Comparison of ENCODE assay signal across 9 mouse cellular contexts in genomic region chr13:5603905-5604596, GRCm38 (mm10).
A peak's percentile ranks its signal among the peaks of the same experiment; 100 is the strongest.
DNase-seq lines count a peak whose midpoint lies in the region; ATAC-seq and TF ChIP-seq lines count a peak whose summit lies in the region.
"Had no signal": no experiment of that assay in that cellular context is flagged by ENCODE, and none has a peak within 500 bp of the region (broad histone marks: within the 10 kb centered on the region; RNA-seq: fewer than 3 reads in every experiment).

No protein-coding gene starts in this region.

- no peaks in the 10 kb centered on the region for H3K79me2 ChIP-seq in liver, adult 2 months (ENCODE audit: control insufficient read depth, insufficient read depth, low read length)
- H3K79me2 ChIP-seq in macrophage (ENCODE audit: inconsistent target): no peaks in the 10 kb centered on the region

- H3K27me3 ChIP-seq in liver, adult 2 months (ENCODE audit: control insufficient read depth, insufficient read depth, low read length): no peaks in the 10 kb centered on the region
- no peaks in the 10 kb centered on the region for H3K27me3 ChIP-seq in liver, embryonic 12.5 days (replicated peaks)
- H3K27me3 ChIP-seq in heart, embryonic 16.5 days (ENCODE audit: control insufficient read depth, insufficient read depth, low read length): no peaks in the 10 kb centered on the region
- no peaks in the 10 kb centered on the region for H3K27me3 ChIP-seq in forebrain, embryonic 11.5 days (ENCODE audit: control insufficient read depth, insufficient read depth, low read length)
- H3K27me3 ChIP-seq: limb, embryonic 12.5 days had no signal

- no peaks in the 10 kb centered on the region for H3K36me3 ChIP-seq in liver, adult 2 months (ENCODE audit: control insufficient read depth, insufficient read depth, low read length)
- no peaks in the 10 kb centered on the region for H3K36me3 ChIP-seq in liver, embryonic 12.5 days
- no peaks in the 10 kb centered on the region for H3K36me3 ChIP-seq in heart, embryonic 16.5 days (ENCODE audit: control insufficient read depth, insufficient read depth)
- no peaks in the 10 kb centered on the region for H3K36me3 ChIP-seq in macrophage (ENCODE audit: inconsistent target)
- H3K36me3 ChIP-seq in forebrain, embryonic 11.5 days (ENCODE audit: control insufficient read depth, insufficient read depth, low read length): no peaks in the 10 kb centered on the region
- H3K36me3 ChIP-seq: limb, embryonic 12.5 days had no signal

- no peak overlapping the region for H3K4me3 ChIP-seq in liver, adult 2 months (ENCODE audit: insufficient read depth, low read depth, low read length)
- H3K4me3 ChIP-seq in liver, embryonic 12.5 days: no peak overlapping the region
- no peak overlapping the region for H3K4me3 ChIP-seq in heart, embryonic 16.5 days (ENCODE audit: low read length)
- H3K4me3 ChIP-seq in macrophage (ENCODE audit: inconsistent target): no peak overlapping the region
- H3K4me3 ChIP-seq in forebrain, embryonic 11.5 days (ENCODE audit: low read depth, low read length): no peak overlapping the region
- H3K4me3 ChIP-seq: limb, embryonic 12.5 days had no signal

- no peaks in the 10 kb centered on the region for H3K9me3 ChIP-seq in liver, embryonic 12.5 days (replicated peaks)
- no peaks in the 10 kb centered on the region for H3K9me3 ChIP-seq in heart, embryonic 16.5 days (replicated peaks; ENCODE audit: control insufficient read depth, low read length)
- H3K9me3 ChIP-seq in forebrain, embryonic 11.5 days (ENCODE audit: control insufficient read depth, low read length): no peaks in the 10 kb centered on the region
- H3K9me3 ChIP-seq: limb, embryonic 12.5 days had no signal

- TF ChIP-seq POLR2A in liver, adult 2 months (IDR thresholded peaks at IDR 0.05; ENCODE audit: extremely low read depth, insufficient read depth, low read length): no peak

- H3K4me1 ChIP-seq in liver, adult 2 months (ENCODE audit: control insufficient read depth, insufficient read depth, low read length): no peaks in the 10 kb centered on the region; the same call in 1 of the 2 replicates
- no peaks in the 10 kb centered on the region for H3K4me1 ChIP-seq in liver, embryonic 12.5 days
- peaks cover 17% of the 10 kb centered on the region for H3K4me1 ChIP-seq in heart, embryonic 16.5 days (ENCODE audit: control insufficient read depth, insufficient read depth, low read length)
- no peaks in the 10 kb centered on the region for H3K4me1 ChIP-seq in forebrain, embryonic 11.5 days (replicated peaks; ENCODE audit: control insufficient read depth, insufficient read depth, low read length)
- H3K4me1 ChIP-seq: limb, embryonic 12.5 days had no signal

- no peak overlapping the region for H3K27ac ChIP-seq in liver, adult 2 months (replicated peaks; ENCODE audit: insufficient read depth, low read depth, low read length)
- no peak overlapping the region for H3K27ac ChIP-seq in liver, embryonic 12.5 days
- peak overlapping the region; percentile 94 for H3K27ac ChIP-seq in heart, embryonic 16.5 days (ENCODE audit: low read length)
- H3K27ac ChIP-seq in macrophage: peak overlapping the region; percentile 89
- no peak overlapping the region for H3K27ac ChIP-seq in forebrain, embryonic 11.5 days (ENCODE audit: low read depth, low read length)
- H3K27ac ChIP-seq: limb, embryonic 12.5 days had no signal

- WGBS in liver, adult 2 months: 73% methylated on average over 5 of the region's 5 CpGs
- 46% methylated on average over 5 of the region's 5 CpGs for WGBS in liver, embryonic 12.5 days (ENCODE audit: insufficient replicate concordance)
- 20% methylated on average over 5 of the region's 5 CpGs for WGBS in heart, embryonic 16.5 days
- WGBS in macrophage (ENCODE audit: missing documents): 42% methylated on average over 5 of the region's 5 CpGs
- WGBS in forebrain, embryonic 11.5 days: 77% methylated on average over 5 of the region's 5 CpGs

- no peak for TF ChIP-seq CTCF in liver, adult 2 months (IDR thresholded peaks at IDR 0.05; ENCODE audit: low read depth, low read length)

- peak; percentile 5 for DNase-seq in adrenal gland, adult 2 months
- DNase-seq in adrenal gland, postnatal 36 days: no peak
- peak; percentile 44 for DNase-seq in liver, adult 2 months (ENCODE audit: extremely low read depth, low read depth, low spot score)
- DNase-seq in forebrain, embryonic 11.5 days (ENCODE audit: low spot score): no peak
- no peak for DNase-seq in ovary, postnatal 10 days (ENCODE audit: low spot score)

- H3K4me2 ChIP-seq in liver, embryonic 12.5 days: no peak overlapping the region
- no peak overlapping the region for H3K4me2 ChIP-seq in heart, embryonic 16.5 days (ENCODE audit: low read depth, low read length)
- H3K4me2 ChIP-seq in forebrain, embryonic 11.5 days (ENCODE audit: low read depth, low read length, severe bottlenecking): no peak overlapping the region
- H3K4me2 ChIP-seq: limb, embryonic 12.5 days had no signal

- ATAC-seq in liver, embryonic 12.5 days: no peak
- ATAC-seq in heart, embryonic 16.5 days (replicated peaks; ENCODE audit: extremely low read depth, insufficient read depth, low FRiP score): peak; percentile 98
- ATAC-seq in forebrain, embryonic 11.5 days (replicated peaks; ENCODE audit: low FRiP score): no peak

- H3K9ac ChIP-seq in liver, adult 2 months (ENCODE audit: low read depth, low read length): no peak overlapping the region
- H3K9ac ChIP-seq in liver, embryonic 12.5 days: no peak overlapping the region
- H3K9ac ChIP-seq in heart, embryonic 16.5 days (ENCODE audit: low read length): no peak overlapping the region
- no peak overlapping the region for H3K9ac ChIP-seq in forebrain, embryonic 11.5 days (ENCODE audit: low read length)
- H3K9ac ChIP-seq: limb, embryonic 12.5 days had no signal

Comparison
In these comparisons a context has a peak if more than half of its experiments do, and no peak if none do; other contexts are left out.
1. DNase-seq: peak in adrenal gland, adult 2 months (single experiment) and liver, adult 2 months (single experiment); none in adrenal gland, postnatal 36 days (0 of 2), forebrain, embryonic 11.5 days (single experiment) and ovary, postnatal 10 days (single experiment).
2. H3K27ac ChIP-seq: peak in heart, embryonic 16.5 days (single experiment) and macrophage (single experiment); none in liver, adult 2 months (single experiment), liver, embryonic 12.5 days (single experiment) and forebrain, embryonic 11.5 days (single experiment).